Mouse (Mus musculus) left cerebral cortex, adult 9 months (tissue): Measurements from ENCODE around the gene Epha8.
A peak's percentile ranks its signal among the peaks of the same experiment; 100 is the strongest.

Experiments used
- DNase-seq, 2 experiments: peaks; one replicate each; pipeline ENCODE4 v3.0.0; 2022; ENCODE audit warnings: low spot score in 2 of 2

Gene Epha8

GRCm38 (mm10) chr4:136954562-136954961, 2.1 kb downstream of the Epha8 start:
- DNase-seq: no peak

GRCm38 (mm10) chr4:136949266-136949989, 7.2 kb downstream of the Epha8 start:
- DNase-seq: no peak

- DNase-seq: no peak
Observed at GRCm38 (mm10) chr4:136945397-136945796, 11.2 kb downstream of the Epha8 start.

GRCm38 (mm10) chr4:136944558-136945350, 11.9 kb downstream of the Epha8 start:
- DNase-seq: no peak

GRCm38 (mm10) chr4:136943175-136943574, 13.4 kb downstream of the Epha8 start:
- no peak for DNase-seq

GRCm38 (mm10) chr4:136942761-136943160, 13.9 kb downstream of the Epha8 start:
- DNase-seq: no peak

- DNase-seq: no peak
Observed at GRCm38 (mm10) chr4:136937935-136938334, 18.7 kb downstream of the Epha8 start.

- DNase-seq: no peak
Observed at GRCm38 (mm10) chr4:136937344-136937743, 19.3 kb downstream of the Epha8 start.

- no peak for DNase-seq
Observed at GRCm38 (mm10) chr4:136934746-136935613, 21.6 kb downstream of the Epha8 start.

GRCm38 (mm10) chr4:136930474-136930873, 26.1 kb downstream of the Epha8 start:
- no peak for DNase-seq

- peak in 1 of 2 experiments; percentile 33 for DNase-seq
Observed at GRCm38 (mm10) chr4:136928928-136929327, 27.7 kb downstream of the Epha8 start.

GRCm38 (mm10) chr4:136925804-136926203, 30.8 kb downstream of the Epha8 start:
- DNase-seq: no peak

- no peak for DNase-seq
Observed at GRCm38 (mm10) chr4:136924529-136924928, 32.1 kb downstream of the Epha8 start.

GRCm38 (mm10) chr4:136919526-136919925, 37.1 kb downstream of the Epha8 start:
- DNase-seq: no peak

- no peak for DNase-seq
Observed at GRCm38 (mm10) chr4:136918834-136919233, 37.8 kb downstream of the Epha8 start.

- DNase-seq: no peak
Observed at GRCm38 (mm10) chr4:136917165-136917524, 39.5 kb downstream of the Epha8 start.

GRCm38 (mm10) chr4:136916359-136917164, 40.1 kb downstream of the Epha8 start:
- no peak for DNase-seq

GRCm38 (mm10) chr4:136912841-136913240, 43.8 kb downstream of the Epha8 start:
- no peak for DNase-seq

- DNase-seq: no peak
Observed at GRCm38 (mm10) chr4:136911804-136912203, 44.8 kb downstream of the Epha8 start.

- DNase-seq: no peak
Observed at GRCm38 (mm10) chr4:136911211-136911646, 45.4 kb downstream of the Epha8 start.

- no peak for DNase-seq
Observed at GRCm38 (mm10) chr4:136907809-136908208, 48.8 kb downstream of the Epha8 start.
